Mouse (Mus musculus): ENCODE measurements around the gene Ros1. TPM values are rescaled to one million over a fixed set of nuclear protein-coding genes. Genes with fewer than 3 reads are reported as not detected.

Gene Ros1
- polyA plus RNA-seq, 1 experiment from 2014 or later = 1.2 TPM

DNA sequence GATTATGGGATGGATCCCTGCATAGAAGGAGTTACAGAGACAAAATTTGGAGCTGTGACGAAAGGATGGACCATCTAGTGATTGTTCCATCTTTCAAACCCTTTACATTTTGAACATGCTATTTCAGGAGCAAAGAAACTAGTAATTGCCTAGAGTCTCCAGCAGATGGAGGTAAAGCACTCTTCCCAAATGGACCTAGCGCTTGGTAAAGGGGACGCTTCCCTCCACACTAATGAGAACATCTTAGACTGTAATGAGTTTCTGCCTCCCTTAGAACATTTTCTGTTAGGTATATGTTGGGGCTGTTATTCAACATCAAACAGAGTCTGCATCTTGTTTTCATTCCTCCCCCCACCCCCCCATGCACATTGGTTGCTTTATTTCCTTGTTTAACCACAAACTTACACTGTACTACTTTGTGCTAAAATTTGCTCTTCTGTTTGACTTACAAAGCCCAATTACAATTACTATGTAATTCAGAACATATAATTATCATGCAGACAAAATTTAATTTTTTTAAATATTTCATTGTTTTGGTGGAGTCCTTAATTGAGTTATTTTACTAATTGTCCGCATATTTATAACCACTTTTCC is 88.8 kb downstream of the Ros1 start:
- no peak overlapping the region for H3K9ac ChIP-seq (ENCODE audit: low read length)
- H3K4me1 ChIP-seq (ENCODE audit: control insufficient read depth, insufficient read depth, low read length) = no peaks in the 10 kb centered on the region
- H3K36me3 ChIP-seq (ENCODE audit: control insufficient read depth, insufficient read depth, low read length) = no peaks in the 10 kb centered on the region
- H3K27me3 ChIP-seq (ENCODE audit: control insufficient read depth, insufficient read depth, low read length) = no peaks in the 10 kb centered on the region
- no peaks in the 10 kb centered on the region for H3K9me3 ChIP-seq (replicated peaks; ENCODE audit: control insufficient read depth, low read length)
- H3K4me2 ChIP-seq (ENCODE audit: low read depth, low read length) = no peak overlapping the region
- WGBS = 37% methylated on average over 4 of the region's 4 CpGs
- no peak overlapping the region for H3K4me3 ChIP-seq (replicated peaks; ENCODE audit: low read length)
- no peak overlapping the region for H3K27ac ChIP-seq (ENCODE audit: low read length)
- ATAC-seq (ENCODE audit: insufficient read depth, low FRiP score) = no peak

GRCm38 (mm10) chr10:52101273-52101672 is 93.8 kb downstream of the Ros1 start:
- WGBS = 43% methylated on average over 1 of the region's 1 CpGs
- no peak overlapping the region for H3K9ac ChIP-seq (ENCODE audit: low read length)
- H3K36me3 ChIP-seq (ENCODE audit: control insufficient read depth, insufficient read depth, low read length) = no peaks in the 10 kb centered on the region
- H3K4me2 ChIP-seq (ENCODE audit: low read depth, low read length) = no peak overlapping the region
- H3K4me1 ChIP-seq (ENCODE audit: control insufficient read depth, insufficient read depth, low read length) = no peaks in the 10 kb centered on the region
- no peaks in the 10 kb centered on the region for H3K9me3 ChIP-seq (replicated peaks; ENCODE audit: control insufficient read depth, low read length)
- no peak overlapping the region for H3K27ac ChIP-seq (ENCODE audit: low read length)
- no peak for ATAC-seq (ENCODE audit: insufficient read depth, low FRiP score)
- no peaks in the 10 kb centered on the region for H3K27me3 ChIP-seq (ENCODE audit: control insufficient read depth, insufficient read depth, low read length)
- no peak overlapping the region for H3K4me3 ChIP-seq (replicated peaks; ENCODE audit: low read length)

GRCm38 (mm10) chr10:52092181-52092580 is 102.9 kb downstream of the Ros1 start:
- no peak for ATAC-seq (ENCODE audit: insufficient read depth, low FRiP score)
- Histone ChIP-seq H3K36me3 (ENCODE audit: control insufficient read depth, insufficient read depth, low read length) (no peaks in the 10 kb centered on the region), H3K9me3 (replicated peaks; ENCODE audit: control insufficient read depth, low read length) (no peaks in the 10 kb centered on the region), H3K4me1 (ENCODE audit: control insufficient read depth, insufficient read depth, low read length) (no peaks in the 10 kb centered on the region), H3K9ac (ENCODE audit: low read length) (no peak overlapping the region), H3K4me3 (replicated peaks; ENCODE audit: low read length) (no peak overlapping the region), H3K27ac (ENCODE audit: low read length) (no peak overlapping the region), H3K4me2 (ENCODE audit: low read depth, low read length) (no peak overlapping the region), H3K27me3 (ENCODE audit: control insufficient read depth, insufficient read depth, low read length) (no peaks in the 10 kb centered on the region)
- 82% methylated on average over 4 of the region's 4 CpGs for WGBS

DNA sequence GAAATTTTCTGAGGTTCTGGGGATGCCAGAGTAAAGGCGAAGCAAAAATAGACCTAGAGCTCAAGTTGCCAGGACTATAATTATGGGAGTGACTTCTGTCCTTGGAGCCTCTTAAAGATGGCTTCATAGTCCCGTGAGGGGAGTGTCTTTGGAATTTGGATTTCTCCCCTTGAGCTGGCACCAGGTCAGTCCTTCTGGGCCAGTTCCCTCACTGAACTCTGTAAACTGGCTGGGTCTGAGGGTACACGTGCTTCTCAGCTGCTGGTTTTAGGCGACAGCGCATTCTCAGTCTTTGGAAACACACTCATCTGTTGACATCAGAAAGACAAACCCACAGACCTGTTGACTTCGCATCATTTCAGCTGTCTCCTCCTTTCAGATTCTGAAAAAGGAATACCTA is 108.4 kb downstream of the Ros1 start:
- 78% methylated on average over 6 of the region's 6 CpGs for WGBS
- ATAC-seq (ENCODE audit: insufficient read depth, low FRiP score) = no peak
- Histone ChIP-seq H3K4me1 (ENCODE audit: control insufficient read depth, insufficient read depth, low read length) (no peaks in the 10 kb centered on the region), H3K4me3 (replicated peaks; ENCODE audit: low read length) (no peak overlapping the region), H3K9me3 (replicated peaks; ENCODE audit: control insufficient read depth, low read length) (no peaks in the 10 kb centered on the region), H3K36me3 (ENCODE audit: control insufficient read depth, insufficient read depth, low read length) (no peaks in the 10 kb centered on the region), H3K27me3 (ENCODE audit: control insufficient read depth, insufficient read depth, low read length) (no peaks in the 10 kb centered on the region), H3K4me2 (ENCODE audit: low read depth, low read length) (no peak overlapping the region), H3K9ac (ENCODE audit: low read length) (no peak overlapping the region), H3K27ac (ENCODE audit: low read length) (no peak overlapping the region)

DNA sequence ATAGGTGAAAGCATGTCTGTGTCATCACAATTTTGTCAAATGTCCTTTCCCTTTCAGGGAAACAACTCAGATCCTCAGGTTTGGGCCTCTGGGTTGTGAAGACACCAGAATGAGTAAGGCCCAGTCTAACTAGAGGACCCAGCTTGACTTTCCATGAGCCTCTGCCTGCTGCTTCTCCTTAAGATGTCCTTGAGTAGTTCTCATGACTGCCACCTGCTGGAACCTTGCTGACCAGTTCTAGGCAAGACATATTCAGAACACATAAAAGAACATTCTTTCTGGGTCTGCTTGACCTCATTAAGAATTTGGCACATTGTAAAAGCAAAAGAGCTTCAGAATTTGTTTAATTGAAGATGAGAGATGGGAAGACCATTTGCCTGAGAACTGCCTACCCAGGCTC is 122.6 kb downstream of the Ros1 start:
- Histone ChIP-seq H3K4me2 (ENCODE audit: low read depth, low read length) (no peak overlapping the region), H3K9me3 (replicated peaks; ENCODE audit: control insufficient read depth, low read length) (no peaks in the 10 kb centered on the region), H3K27me3 (ENCODE audit: control insufficient read depth, insufficient read depth, low read length) (no peaks in the 10 kb centered on the region), H3K27ac (ENCODE audit: low read length) (no peak overlapping the region), H3K4me1 (ENCODE audit: control insufficient read depth, insufficient read depth, low read length) (no peaks in the 10 kb centered on the region), H3K36me3 (ENCODE audit: control insufficient read depth, insufficient read depth, low read length) (no peaks in the 10 kb centered on the region), H3K4me3 (replicated peaks; ENCODE audit: low read length) (no peak overlapping the region), H3K9ac (ENCODE audit: low read length) (no peak overlapping the region)
- no peak for ATAC-seq (ENCODE audit: insufficient read depth, low FRiP score)

- H3K27ac ChIP-seq (ENCODE audit: low read length) = no peak overlapping the region
- H3K9ac ChIP-seq (ENCODE audit: low read length) = no peak overlapping the region
- H3K4me2 ChIP-seq (ENCODE audit: low read depth, low read length) = no peak overlapping the region
- H3K4me1 ChIP-seq (ENCODE audit: control insufficient read depth, insufficient read depth, low read length) = no peaks in the 10 kb centered on the region
- no peaks in the 10 kb centered on the region for H3K27me3 ChIP-seq (ENCODE audit: control insufficient read depth, insufficient read depth, low read length)
- H3K36me3 ChIP-seq (ENCODE audit: control insufficient read depth, insufficient read depth, low read length) = no peaks in the 10 kb centered on the region
- no peak overlapping the region for H3K4me3 ChIP-seq (replicated peaks; ENCODE audit: low read length)
- H3K9me3 ChIP-seq (replicated peaks; ENCODE audit: control insufficient read depth, low read length) = no peaks in the 10 kb centered on the region
- ATAC-seq (ENCODE audit: insufficient read depth, low FRiP score) = no peak
- WGBS = 42% methylated on average over 3 of the region's 3 CpGs
Measured at GRCm38 (mm10) chr10:52048287-52048686, 146.8 kb downstream of the Ros1 start.

DNA sequence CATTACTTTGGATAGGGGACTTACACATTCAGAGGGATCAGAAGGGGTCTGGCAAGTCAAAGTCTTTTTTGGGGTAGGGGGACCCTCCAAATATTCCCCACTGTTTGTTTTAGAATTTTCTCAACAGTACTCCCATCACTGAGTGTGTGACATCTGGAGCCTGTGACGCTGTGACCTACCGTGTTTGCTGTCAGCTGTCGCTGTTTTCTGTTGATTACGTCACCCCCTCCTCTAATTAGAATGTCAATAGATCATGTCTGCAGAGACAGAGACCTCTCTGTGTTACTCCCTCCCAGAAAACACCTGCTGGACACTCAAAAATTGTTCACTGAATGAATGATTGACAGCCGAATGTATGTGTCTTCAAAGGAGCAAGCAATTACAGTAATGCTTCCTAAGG is 152.0 kb downstream of the Ros1 start:
- no peak for ATAC-seq (ENCODE audit: insufficient read depth, low FRiP score)
- WGBS = 60% methylated on average over 5 of the region's 5 CpGs

GRCm38 (mm10) chr10:52039392-52039791 is 155.7 kb downstream of the Ros1 start:
- Histone ChIP-seq H3K27ac (ENCODE audit: low read length) (no peak overlapping the region), H3K4me3 (replicated peaks; ENCODE audit: low read length) (no peak overlapping the region), H3K4me1 (ENCODE audit: control insufficient read depth, insufficient read depth, low read length) (no peaks in the 10 kb centered on the region), H3K9ac (ENCODE audit: low read length) (no peak overlapping the region), H3K36me3 (ENCODE audit: control insufficient read depth, insufficient read depth, low read length) (no peaks in the 10 kb centered on the region), H3K4me2 (ENCODE audit: low read depth, low read length) (no peak overlapping the region), H3K9me3 (replicated peaks; ENCODE audit: control insufficient read depth, low read length) (no peaks in the 10 kb centered on the region), H3K27me3 (ENCODE audit: control insufficient read depth, insufficient read depth, low read length) (no peaks in the 10 kb centered on the region)
- 63% methylated on average over 1 of the region's 1 CpGs for WGBS
- ATAC-seq (ENCODE audit: insufficient read depth, low FRiP score) = no peak

More for the DNA sequence above, 152.0 kb downstream of the Ros1 start:
- no peaks in the 10 kb centered on the region for H3K27me3 ChIP-seq (ENCODE audit: control insufficient read depth, insufficient read depth, low read length)
- H3K27ac ChIP-seq (ENCODE audit: low read length) = no peak overlapping the region
- no peak overlapping the region for H3K4me2 ChIP-seq (ENCODE audit: low read depth, low read length)
- H3K4me1 ChIP-seq (ENCODE audit: control insufficient read depth, insufficient read depth, low read length) = no peaks in the 10 kb centered on the region
- no peak overlapping the region for H3K9ac ChIP-seq (ENCODE audit: low read length)
- no peak overlapping the region for H3K4me3 ChIP-seq (replicated peaks; ENCODE audit: low read length)
- no peaks in the 10 kb centered on the region for H3K36me3 ChIP-seq (ENCODE audit: control insufficient read depth, insufficient read depth, low read length)
- H3K9me3 ChIP-seq (replicated peaks; ENCODE audit: control insufficient read depth, low read length) = no peaks in the 10 kb centered on the region

DNA sequence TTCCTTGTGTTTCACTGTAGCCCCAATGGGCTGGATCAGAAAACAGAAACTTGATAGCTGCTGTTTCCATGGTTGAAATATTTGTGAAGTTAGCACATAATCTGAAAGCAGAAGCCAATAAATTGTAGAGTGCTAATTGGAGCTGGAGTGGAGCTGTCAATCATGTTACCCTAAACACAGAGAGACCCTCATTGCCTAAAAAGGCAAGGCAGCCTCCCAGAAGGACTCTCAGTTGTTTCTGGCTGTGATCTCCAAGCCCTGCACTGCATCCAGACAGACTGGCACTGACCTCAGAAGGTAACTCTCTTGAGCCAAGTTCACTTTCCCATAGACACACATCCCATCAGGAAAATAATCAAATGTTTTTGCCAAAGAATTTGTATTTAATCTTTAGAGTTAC is 161.3 kb downstream of the Ros1 start:
- no peak for ATAC-seq (ENCODE audit: insufficient read depth, low FRiP score)
- Histone ChIP-seq H3K9me3 (replicated peaks; ENCODE audit: control insufficient read depth, low read length) (no peaks in the 10 kb centered on the region), H3K36me3 (ENCODE audit: control insufficient read depth, insufficient read depth, low read length) (no peaks in the 10 kb centered on the region), H3K27me3 (ENCODE audit: control insufficient read depth, insufficient read depth, low read length) (peaks cover 13% of the 10 kb centered on the region), H3K4me2 (ENCODE audit: low read depth, low read length) (no peak overlapping the region), H3K4me3 (replicated peaks; ENCODE audit: low read length) (no peak overlapping the region), H3K4me1 (ENCODE audit: control insufficient read depth, insufficient read depth, low read length) (no peaks in the 10 kb centered on the region), H3K27ac (ENCODE audit: low read length) (no peak overlapping the region), H3K9ac (ENCODE audit: low read length) (no peak overlapping the region)
